Mouse (Mus musculus) spleen, embryonic (tissue): ENCODE measurements at regions not wholly inside any gene's neighbourhood (a gene's known extent, or its start where the extent isn't known, plus 50 kb on each side); places are given as distances from the start of the nearest gene placed in this dataset.

Experiments
- CTCF ChIA-PET: fragments of 350-600 bp; sonication (Branson Sonifier 250); formaldehyde crosslinking; loops from one replicate; lab custom pipeline; 2022; lab: Charles Lee

- CTCF ChIA-PET: no interaction called here
Observed at GRCm38 (mm10) chr12:48929035-48929434, 453.4 kb upstream of the Foxg1 start.

DNA sequence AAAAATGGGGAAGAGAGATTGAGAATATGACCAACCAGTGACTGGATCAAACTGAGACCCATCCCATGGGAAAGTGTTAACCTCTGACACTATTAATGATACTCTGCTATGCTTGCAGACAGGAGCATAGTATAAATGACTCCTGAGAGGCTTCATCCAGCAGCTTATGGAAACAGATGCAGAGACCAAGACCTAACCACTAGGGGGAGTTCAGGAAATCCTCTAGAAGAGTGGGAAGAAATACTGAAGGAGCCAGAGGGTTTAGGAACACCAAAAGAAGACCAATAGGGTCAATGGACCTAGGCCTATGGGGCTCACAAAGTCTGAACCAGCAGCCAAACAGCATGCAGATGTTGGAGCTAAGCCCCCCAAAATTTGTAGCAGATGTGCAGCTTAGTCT lies 436.0 kb upstream of the Foxg1 start:
- CTCF ChIA-PET: interaction anchor here (0.6 kb wide), 1 partner anchor 1736 kb away, joined by 6 read pairs; no protein-coding TSS in a partner anchor

- CTCF ChIA-PET: no interaction called here
Observed at GRCm38 (mm10) chr12:48959289-48960005, 423.0 kb upstream of the Foxg1 start.

- CTCF ChIA-PET: no interaction called here
Observed at GRCm38 (mm10) chr12:48960056-48960455, 422.4 kb upstream of the Foxg1 start.

GRCm38 (mm10) chr12:48963451-48963850 lies 419.0 kb upstream of the Foxg1 start:
- CTCF ChIA-PET: no interaction called here
